Mouse (Mus musculus) thymus, adult 18-20 months (tissue): ENCODE results near the gene C1qtnf6.

Experiments used
- DNase-seq, 2 experiments: peaks; one replicate each; pipeline ENCODE4 v3.0.0; 2022; ENCODE audit warnings: mixed read lengths in 2 of 2

The C1qtnf6 gene

DNA sequence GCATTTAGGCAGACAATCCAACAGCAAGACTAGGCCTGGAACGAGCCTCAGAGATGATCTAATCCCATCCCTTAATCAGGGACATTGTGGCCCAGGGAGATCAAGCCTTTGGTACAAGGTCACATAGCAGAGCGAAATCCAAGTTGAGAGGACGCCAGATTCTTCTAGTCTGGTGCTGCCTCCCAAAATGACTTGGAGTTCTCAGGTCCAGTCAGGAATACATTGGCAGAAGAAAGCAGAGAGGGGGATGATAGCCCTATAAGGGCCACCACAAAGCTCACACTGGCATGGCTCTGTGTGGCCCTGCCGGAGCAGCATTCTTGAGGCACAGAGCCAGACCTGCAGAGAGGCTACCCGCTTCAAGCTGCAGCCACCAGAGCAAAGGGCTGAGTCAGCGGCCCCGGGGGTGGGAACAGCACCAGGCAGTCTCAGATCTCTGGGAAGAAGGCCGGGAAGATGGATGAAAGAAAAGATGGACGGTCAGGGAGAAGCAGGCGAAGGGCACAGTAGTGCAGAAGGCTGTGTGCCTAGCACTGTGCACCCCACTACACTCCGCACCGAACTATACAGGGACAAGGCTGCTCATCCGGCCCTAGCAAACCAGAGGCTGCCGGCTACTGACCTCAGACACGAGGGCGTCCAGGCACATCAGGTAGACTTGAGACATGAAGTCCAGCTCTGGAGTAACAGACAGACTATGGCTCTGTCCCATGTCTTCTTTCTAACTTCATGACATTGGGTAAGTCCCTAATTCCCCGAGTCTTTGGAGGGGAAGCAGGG is at the start of gene C1qtnf6:
TSS of gene C1qtnf6 (minus strand) at position 746 of the 780 bp plus-strand sequence.
- no peak for DNase-seq

DNA sequence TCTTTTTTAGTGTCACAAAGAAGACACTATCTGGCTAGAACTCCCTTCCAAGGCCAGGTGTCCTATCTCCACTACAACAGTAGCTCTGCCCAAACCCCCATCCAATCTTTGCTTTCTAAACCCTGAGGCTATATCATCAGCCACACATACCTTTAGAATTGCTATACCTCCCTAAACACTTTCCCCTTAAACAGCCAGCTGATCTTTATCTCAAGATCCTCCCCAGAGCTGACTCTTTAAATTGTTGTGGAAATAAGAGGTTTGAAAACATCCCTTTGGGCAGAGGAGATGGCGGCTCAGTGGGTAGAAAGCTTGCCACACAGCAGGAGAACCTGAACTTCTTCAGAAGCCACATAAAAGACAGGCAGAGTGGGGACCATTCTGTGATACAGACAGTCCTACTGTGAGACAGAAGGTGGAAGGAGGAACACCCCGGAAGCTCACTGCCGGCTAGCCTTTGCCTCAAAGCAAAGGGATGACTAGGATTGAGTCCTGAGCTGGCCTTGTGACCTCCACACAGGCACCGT is 45.1 kb upstream of the C1qtnf6 start:
- DNase-seq: no peak

DNA sequence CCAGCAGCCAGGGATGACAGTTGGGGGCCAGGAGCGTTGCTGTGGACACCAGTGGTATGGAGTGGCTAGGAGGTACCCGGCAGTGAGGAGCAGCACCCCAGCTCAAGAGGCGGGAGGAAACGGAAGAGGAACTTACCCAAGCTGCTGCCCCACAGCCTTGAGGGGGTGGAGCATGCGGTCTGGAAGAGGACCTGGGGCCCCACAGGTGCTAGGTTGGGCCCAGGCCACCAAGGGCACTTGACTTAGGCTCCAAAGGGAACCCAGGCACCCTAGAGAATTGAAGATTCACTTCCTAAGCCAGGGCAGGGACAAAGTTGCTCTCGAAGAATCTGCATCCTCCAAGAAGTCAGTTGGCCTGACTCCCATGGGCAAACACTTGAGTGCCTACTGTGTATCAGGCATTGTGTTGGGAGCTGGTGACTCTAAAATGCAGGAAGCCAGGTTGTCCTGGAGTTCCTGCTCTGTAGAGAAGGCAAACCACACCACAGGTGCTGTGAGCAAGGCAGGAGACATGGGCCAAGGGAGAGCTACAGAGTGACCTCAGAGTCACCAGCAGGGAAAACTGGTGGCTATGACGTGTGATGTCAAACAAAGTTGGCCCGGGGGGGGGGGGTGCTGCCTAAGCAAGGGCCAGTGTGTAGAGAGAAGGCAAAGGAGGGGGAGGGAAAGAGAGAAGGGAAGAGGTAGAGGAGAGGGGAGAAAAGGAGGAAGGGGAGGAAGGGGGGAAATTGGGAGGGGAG is 41.6 kb upstream of the C1qtnf6 start, which contains the start of gene Rac2:
TSS of gene Rac2 (minus strand) at position 126 of the 740 bp plus-strand sequence.
- DNase-seq: peak; percentile 73 to 80

DNA sequence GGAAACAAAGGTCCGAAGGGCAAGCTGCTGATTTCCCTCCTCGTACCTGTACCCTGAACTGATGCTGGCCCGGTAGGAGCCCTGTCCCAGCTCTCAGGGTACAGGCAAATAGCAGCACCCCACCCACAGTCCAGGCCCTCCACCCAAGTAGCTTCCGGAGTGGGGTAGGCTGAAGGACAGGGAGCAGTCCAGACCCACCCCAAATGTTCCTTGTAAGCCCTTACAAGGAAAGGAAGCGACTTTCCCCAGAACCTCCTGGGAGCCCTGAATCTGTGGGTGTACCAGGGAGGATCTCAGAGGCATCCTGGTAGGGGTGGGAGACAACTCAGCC is 41.0 kb upstream of the C1qtnf6 start:
- no peak for DNase-seq

DNA sequence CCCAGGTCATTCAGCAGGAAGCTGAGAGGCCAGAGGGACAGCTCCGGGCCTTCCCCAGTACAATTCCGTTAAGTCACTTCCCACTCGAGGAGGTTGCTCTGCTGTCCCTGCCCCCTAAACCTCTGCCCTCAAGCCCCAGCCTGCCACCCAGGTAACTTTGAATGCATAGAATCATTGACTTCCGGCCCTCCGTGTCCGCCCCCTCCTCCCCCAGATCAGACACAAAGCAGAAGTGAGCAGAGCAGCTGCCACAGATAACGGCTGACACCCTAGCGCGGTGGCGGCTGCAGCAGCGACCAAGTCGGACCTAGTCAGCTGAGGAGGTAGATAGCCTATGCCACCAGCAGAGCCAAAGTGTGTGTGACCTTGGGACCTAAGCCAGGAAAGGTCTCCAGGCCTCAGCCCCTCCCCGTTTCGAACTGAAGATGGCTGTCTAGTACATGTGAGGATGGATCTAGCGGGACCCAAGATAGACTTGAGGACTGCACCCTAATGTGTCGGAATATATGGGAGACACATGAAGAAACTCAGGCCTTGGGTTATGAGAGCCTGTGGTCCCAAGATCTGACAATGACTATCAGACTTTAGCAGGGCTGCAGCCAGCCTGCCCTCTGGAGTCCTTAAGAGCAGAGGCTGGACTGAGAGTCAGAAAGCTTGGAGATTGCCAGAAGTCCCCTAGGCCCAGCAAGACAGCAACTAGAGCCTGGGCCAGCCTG is 40.5 kb upstream of the C1qtnf6 start:
- peak; percentile 78 to 89 for DNase-seq

DNA sequence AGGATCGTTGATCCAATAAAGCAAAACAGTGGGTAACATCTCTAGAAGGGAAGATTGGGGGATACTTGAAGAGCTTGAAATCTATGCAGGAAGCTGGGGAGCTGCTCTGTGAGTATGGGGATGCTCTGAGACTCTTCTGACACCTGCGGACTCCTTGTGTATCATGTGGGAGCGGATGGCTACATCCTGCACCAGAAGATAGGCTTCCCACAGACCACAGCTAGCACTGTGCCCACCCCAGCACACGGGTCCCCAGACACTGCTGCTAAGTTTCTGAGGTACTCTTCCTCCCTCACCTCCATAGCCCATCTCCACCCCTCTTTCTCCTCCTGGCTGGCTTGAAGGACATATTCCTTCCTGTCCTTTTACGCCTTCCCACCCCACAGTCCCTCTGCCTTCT is 39.0 kb upstream of the C1qtnf6 start:
- DNase-seq: peak in 1 of 2 experiments; percentile 61

DNA sequence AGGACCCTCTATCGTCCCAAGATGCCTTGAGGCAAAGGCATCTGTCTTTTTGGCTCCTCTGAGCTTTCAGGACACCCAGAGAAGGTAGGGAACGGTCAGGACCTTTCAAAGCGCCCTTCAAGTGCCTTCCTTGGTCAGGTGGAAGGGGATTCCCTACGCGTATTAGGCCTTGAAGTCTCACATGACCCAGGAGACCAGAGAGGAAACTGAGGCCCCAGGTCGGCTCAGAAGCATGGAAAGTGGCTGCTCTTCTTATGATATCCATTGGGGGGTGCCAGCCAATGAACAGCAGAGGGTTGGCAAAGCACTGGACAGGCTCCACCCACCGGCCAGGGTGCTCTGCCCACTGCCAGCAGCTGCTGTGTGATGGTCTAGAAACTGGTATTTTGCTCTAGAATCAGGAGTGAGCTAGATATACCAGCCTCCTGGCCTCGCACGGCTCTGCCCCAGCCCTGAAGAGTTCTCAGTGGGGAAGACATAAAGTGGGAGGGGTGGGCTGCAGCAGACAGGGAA is 36.4 kb upstream of the C1qtnf6 start:
- DNase-seq: no peak

DNA sequence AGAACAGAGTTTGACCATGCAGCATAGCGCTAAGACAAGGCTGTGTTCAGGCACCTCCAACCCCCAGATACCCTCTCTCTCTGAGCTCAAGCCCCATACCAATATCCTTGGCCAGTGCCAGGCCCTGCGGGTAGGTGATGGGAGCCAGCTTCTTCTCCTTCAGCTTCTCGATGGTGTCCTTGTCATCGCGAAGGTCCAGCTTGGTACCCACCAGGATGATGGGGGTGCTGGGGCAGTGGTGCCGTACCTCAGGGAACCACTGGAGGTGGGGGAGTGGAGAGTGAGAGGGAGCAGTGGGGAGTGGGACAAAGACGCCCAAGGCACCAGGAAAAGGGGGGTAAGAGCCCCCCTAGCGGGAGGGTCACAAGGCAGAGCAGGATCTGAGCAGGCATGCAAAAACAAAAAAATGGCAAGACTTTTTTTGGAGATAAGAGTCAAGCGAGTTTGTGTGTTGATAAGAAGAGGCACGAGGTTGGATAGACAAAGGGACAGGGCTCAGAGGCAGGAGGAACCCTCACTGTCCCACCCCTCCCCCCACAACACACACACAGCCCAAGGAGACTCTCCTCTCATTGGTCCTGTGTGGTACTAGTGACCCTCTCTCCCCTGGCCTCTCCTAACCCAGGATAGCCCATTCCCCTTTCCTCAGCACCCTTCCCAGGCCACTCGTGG is 33.7 kb upstream of the C1qtnf6 start:
- no peak for DNase-seq

DNA sequence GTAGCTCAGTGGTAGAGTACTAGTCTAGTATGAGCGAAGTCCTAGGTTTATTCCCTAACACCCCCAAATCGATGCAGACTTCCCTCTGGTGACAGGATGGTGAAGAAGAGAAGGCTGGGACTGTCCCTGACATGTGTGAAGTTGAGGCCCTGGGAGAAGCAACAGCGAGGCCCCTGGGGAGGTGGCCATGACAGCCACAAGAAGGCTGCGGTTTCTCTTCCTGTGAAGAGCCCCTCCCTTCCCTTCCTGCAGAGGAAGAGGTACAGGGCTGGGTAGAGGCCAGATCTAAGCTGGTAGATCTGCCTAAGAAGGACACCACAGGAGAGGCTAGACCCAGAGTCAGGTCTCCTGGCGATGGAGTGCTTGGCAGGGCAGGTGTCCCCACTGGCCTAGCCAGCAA is 32.7 kb upstream of the C1qtnf6 start:
- DNase-seq: peak; percentile 59 to 78

DNA sequence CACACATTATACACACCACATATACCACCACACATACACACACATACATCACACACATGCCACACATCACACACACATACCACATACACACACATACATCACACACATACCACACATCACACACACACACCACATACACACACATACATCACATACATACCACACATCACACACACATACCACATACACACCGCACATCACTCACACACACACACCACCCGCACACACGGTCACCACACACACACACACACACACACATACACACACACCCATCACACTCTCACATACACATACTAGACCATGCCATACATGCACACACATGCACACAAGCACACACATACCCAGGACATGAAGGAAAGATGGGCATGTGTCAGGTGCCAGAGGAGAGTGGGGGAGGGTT is 32.1 kb upstream of the C1qtnf6 start:
- DNase-seq: no peak

DNA sequence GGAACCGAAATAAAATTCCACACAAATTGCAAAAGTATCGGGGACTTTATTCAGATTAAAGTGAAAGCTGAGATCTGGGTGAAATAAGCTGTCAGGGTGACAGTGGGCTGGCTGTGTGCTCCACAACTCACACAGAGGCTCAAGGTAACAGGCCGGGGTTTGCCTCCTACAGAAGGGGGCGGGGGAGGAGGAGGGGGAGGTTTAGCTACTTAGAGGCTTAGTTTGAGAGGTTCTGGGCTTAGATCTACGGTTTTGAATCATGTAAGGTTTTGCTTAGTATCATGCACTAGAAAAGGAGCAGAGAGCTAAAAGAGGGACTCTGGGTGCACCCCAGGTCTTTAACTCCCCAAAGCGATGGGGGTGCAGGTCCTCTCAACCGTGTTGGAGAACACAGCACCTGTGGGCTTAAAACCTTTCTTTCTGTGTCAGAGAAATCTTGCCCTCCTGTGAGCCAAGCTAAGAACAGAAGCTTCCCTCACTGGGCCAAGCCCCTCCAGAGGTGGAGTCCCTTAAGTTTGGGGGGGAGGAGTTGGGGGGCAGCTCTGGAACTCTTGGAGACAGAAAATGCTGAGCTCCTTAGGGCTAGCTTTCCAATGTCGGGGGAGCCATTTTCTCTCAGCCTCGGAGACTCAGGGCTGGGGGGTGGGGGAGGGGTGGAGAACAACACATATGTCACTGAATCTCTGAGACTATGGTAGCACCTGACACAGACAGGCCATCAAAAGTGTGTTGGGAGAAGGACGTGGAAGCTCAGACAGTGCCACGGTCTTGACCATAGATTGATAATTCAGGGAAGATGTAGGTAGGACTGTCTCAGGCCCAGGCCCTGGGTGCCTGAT is 28.1 kb upstream of the C1qtnf6 start:
- DNase-seq: no peak

DNA sequence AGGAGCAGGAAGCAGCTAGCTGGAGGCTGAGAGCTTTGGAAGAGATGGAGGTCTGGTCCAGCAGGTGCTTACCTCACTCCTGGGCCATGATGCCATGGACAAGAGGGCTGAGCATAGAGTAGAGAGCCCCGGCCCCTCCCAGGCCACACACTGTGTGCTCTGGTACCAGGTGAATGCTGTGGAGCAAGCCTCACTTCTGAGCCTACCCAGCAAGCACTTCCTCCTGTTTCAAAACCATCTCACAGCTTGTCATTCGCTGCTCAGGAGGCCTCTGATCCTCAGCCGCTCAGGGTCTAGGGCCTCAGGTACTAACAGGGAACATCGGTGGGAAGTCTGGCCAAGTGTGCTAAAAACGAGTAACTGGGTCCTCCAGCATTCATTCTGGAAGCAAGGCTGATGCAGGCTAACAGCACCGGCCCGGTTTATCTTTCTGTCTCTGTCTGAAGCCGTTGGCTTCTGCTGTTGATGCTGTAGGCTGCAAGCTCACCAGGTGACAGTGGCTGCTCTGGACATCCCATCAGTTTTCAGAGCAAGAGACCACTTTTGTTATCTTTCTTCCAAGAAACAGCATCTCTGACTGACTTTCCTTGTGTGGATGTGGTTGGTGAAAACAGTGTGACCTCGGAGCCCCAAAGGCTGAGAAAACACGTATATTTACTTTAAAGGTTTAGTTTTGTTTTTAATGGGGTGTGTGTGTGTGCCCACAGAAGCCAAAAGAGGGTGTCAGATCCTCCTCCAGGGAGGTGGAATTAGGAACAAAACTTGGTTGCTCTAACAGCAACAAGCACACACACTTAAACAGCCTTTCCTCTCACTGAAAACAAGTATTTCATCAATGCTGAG is 26.7 kb upstream of the C1qtnf6 start:
- DNase-seq: no peak

DNA sequence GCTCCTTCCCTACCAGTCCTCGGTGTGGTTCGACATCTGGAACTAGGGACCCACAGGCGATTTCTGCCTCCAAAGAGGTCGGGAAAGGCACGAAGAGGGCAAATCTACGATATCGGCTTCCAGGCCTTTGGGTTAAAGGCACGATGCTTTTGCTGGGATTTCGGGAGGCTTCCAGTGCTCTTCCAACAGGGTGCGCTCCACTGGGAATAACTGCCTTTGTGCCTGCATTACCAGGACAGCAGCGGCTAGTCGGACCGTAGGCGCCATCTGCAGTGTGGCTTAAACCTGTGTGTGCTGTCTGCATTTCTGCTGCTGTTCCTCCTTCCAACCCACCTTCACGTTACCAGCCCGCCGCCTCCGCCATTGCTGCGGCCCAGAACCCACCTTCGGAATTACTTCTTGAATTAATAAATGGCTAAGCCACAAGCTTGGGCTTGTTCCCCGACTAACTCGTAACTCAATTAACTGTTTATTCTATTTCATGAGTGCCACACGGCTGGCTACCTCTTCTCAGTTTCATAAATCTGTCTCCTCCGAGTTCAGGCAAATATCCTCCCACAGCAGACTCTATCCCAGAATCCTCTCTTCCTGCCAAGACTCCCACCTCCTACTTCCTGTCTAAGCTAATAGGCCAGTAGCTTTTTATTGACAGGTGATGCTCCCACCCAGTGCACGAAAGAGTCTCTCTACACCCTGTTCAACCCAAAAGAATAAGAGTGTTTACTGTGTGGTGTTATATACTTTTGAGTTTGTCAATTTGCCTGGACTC is 23.5 kb upstream of the C1qtnf6 start:
- no peak for DNase-seq

DNA sequence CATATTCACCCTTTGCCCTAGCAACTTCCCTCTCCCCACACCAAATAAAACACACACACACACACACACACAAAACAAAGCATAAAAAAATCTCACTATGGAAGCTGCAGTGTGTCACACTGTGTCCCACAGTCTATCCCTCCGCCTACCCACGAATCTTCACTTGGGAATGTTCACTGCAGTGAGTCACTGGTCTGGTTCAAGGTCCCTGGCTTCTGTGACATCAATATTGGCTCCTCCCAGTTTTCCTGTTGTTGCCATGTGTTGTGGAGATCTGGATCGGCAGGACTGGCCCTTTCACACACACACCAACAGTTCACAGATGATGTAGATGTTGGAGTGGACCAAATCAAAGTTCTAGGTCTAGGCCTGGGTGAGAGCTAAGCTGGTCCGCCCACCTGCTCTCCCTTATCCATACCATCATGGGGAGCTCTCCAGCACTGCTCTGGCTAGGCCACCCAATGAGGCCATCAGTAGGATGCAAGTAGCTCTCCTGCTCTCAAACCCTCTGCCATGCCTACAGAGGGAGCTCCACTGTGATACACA is 18.0 kb upstream of the C1qtnf6 start:
- no peak for DNase-seq

DNA sequence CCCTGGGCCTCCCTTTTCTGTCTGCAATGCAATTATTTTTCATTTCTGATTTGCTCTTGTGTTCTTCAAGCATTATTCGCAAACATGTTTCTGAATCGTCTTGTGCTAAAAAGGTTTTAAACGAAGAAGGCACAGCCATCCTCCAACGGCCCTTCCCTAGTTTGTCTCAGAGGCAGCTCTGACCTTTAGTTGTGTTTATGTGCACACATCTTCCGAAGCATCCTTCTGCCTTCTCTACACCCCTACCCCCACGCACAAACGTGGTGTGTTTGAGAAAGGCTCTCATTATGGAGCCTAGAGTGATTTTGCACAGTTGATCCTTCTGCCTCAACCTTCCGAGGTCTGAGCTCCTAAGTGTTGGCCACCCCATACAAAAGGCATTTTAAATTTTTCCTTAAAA is 17.5 kb upstream of the C1qtnf6 start:
- no peak for DNase-seq

DNA sequence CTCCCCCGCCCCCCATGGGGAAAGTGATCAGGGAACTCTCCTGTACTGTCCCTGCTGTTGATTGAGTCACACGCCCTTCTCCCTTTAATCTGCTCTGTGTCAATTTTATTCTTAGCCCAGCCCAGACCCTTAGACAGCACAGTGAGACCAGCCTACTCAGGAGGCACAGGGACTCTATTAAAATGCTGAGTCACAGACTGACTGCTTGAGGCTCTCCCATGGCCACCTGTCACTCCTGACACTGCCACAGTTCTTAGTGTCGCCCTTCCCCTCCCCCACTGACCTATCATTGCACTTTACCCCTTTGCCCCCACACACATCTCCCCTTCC is 17.1 kb upstream of the C1qtnf6 start:
- no peak for DNase-seq

DNA sequence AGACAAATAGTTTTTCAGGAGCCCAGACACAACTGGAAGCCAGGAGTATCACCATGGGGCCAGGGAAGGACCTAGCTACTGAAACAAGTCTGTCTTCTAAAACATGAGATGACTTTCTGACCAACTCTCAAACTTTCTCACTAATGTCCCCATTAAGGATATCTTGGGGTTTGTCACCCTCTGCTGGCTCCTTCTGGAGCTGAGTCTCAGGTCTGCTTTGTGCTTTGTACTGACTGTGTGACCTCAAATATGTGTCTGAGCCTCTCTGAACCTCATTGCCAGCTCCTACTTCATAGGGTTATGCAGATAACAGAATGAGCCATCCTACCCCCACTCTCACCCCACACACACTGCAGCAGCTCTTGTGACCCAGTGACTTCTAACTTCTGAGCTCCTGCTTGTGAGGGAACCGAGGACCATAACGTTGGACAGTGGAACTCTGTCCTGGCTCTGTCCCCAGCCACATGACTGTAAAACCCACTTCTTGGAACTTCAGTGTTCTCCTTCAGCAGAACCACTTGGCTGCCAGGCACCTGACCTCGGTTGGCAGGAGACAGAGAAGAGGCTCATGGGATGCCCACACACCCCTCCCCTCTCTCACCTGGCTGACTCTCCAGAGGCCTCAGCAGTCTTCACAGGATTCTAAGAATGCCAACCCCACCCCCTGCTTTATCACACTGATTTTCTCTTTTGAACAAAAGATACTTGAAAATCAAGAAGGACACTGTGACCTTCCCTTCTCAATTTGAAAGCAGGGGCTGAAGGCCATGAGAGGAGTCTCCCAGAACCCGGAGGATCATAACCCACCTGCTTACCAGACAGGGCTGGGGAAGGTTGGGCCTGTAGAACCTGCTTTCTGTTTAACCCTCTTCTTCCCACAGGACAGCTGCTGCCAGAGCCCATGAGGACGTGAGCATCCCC is 16.5 kb upstream of the C1qtnf6 start:
- no peak for DNase-seq

DNA sequence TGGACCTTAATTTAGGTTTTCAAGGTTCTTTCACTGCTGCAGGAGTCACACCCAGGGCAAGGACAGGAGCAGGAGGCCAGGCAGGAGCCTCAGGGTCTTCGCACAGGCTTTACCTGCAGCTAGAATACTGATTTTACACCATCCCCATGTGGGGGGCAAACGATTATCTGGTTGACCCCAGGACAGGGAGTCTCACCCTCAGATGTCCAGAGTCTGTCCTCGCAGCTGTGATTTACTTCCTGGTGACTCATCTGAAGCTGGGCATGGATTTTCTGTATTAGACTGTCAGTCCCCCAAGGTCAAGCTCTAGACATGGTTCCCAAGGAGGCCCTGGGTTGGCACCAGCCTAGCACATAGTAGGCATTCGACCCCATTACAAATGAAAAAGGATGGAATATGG is 14.8 kb upstream of the C1qtnf6 start:
- no peak for DNase-seq

DNA sequence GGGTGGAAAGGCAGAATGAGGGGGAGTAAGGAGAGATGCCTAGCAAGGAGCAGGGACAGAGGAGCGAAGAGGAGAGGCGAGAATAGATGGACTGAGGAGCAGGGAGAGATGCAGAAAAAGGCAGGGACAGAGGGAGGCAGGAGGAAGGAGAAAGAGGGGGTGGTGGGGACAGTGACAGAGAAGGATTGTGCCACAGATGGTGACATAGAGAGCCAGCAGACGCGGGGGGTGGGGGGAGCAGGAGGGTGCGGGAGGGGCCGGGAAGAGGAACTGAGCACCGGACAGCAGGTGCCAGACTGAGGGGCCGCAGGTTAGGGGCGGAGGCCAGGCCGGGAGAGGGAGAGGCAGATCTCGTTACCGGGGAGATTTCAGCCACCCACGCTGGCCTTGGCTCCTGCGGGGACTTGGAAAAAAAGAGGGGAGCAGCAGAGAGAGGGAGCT is 13.4 kb upstream of the C1qtnf6 start, which contains the start of gene Sstr3:
TSS of gene Sstr3 (minus strand) at position 125 of the 441 bp plus-strand sequence.
- no peak for DNase-seq
